Mouse (Mus musculus) midbrain, postnatal 0 days (tissue): ENCODE measurements around the gene Calcb. TPM values are rescaled to one million over a fixed set of nuclear protein-coding genes. Genes with fewer than 3 reads are reported as not detected.

Experiments
- ATAC-seq: fragments of 200-750 bp; cut with Nextera tagmentation; 2 replicates; pipeline ENCODE4 v1.8.0; 2017; ENCODE audit warnings: moderate number of reproducible peaks, mild to moderate bottlenecking, moderate TSS enrichment, moderate library complexity; ENCODE audit not compliant: low FRiP score
- DNase-seq: peaks from one replicate; pipeline ENCODE4 v3.0.0-alpha.2; 2015; ENCODE audit warnings: low spot score
- H3K27ac ChIP-seq: fragments of 300-500 bp; sonication (generic); 2 replicates; pipeline ENCODE4 v1.5.1; 2014; ENCODE audit warnings: low read depth, mild to moderate bottlenecking, low read length, mixed read lengths
- H3K27me3 ChIP-seq: fragments of 300-500 bp; sonication (generic); 2 replicates; pipeline ENCODE4 v1.6.1; 2014; ENCODE audit warnings: low read length, control low read depth, mixed read lengths; ENCODE audit not compliant: insufficient read depth
- H3K36me3 ChIP-seq: fragments of 300-500 bp; sonication (generic); 2 replicates; pipeline ENCODE4 v1.6.1; 2014; ENCODE audit warnings: low read length, control low read depth, mixed read lengths; ENCODE audit not compliant: insufficient read depth
- H3K4me1 ChIP-seq: fragments of 300-500 bp; sonication (generic); 2 replicates; pipeline ENCODE4 v1.6.1; 2014; ENCODE audit warnings: mild to moderate bottlenecking, control low read depth, antibody characterized with exemption, low read length, mixed read lengths; ENCODE audit not compliant: insufficient read depth
- H3K4me2 ChIP-seq: fragments of 300-500 bp; sonication (generic); 2 replicates; pipeline ENCODE4 v1.6.1; 2014; ENCODE audit warnings: low read depth, mild to moderate bottlenecking, low read length, mixed read lengths; ENCODE audit not compliant: poor library complexity, severe bottlenecking
- H3K4me3 ChIP-seq: fragments of 300-500 bp; sonication (generic); 2 replicates; pipeline ENCODE4 v1.5.1; 2014; ENCODE audit warnings: low read depth, mild to moderate bottlenecking, low read length, moderate library complexity
- H3K9ac ChIP-seq: fragments of 300-500 bp; sonication (generic); replicated peaks from 2 replicates; pipeline ENCODE4 v1.6.1; 2014; ENCODE audit warnings: mild to moderate bottlenecking, low read length, moderate library complexity, mixed read lengths; ENCODE audit not compliant: poor library complexity, severe bottlenecking
- H3K9me3 ChIP-seq: fragments of 300-500 bp; sonication (generic); 2 replicates; pipeline ENCODE4 v1.6.1; 2016; ENCODE audit warnings: low read length, control low read depth
- CTCF ChIP-seq: IDR thresholded peaks from 2 replicates; pipeline ENCODE4 v1.5.1; 2016; ENCODE audit warnings: antibody characterized with exemption, mild to moderate bottlenecking
- WGBS: fragments of 180-500 bp; shearing (Covaris S2); extraction: QIAGEN DNeasy Blood & Tissue Kit; methylation state at CpG from one replicate; pipeline ENCODE4 v1.1.7; 2014; 5-methylcytosine and 5-hydroxymethylcytosine counted together
- polyA plus RNA-seq: library from polyadenylated mRNA; unstranded; fragments of >200 nt; fragmentation: Nextera tagmentation; extraction: Ambion mirVana; gene quantifications from 2 replicates; pipeline ENCODE4 v1.2.1, GENCODE M21; 2015
- total RNA-seq: library from RNA; depleted of rRNA; stranded (reverse); fragments of >200 nt; gene quantifications from 2 replicates; pipeline ENCODE4 v1.2.3, GENCODE M21; 2014

Gene Calcb
- total and polyA plus RNA-seq, 2 experiments from 2014 or later = 0.60 to 0.70 TPM

DNA sequence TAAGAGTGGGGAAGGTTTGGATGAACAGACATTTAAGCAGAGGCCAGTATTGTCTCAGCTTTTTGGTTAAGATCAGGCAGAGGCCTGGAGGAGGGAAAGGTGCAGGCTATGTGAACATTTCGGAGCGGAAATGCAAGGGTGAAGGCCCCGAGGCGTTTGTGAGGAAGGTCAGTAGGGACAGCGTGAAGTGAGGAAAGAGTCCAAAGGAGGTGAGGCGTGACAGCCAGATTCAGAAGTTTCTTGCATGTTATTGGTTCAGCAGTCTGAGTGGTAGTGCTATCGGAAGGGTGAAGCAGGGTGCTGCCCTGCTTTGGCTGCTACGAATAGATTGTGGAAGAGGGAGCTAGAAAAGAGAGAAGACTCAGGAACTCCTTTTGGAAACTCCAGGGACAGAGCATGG, 36.2 kb downstream of the Calcb start:
- Histone ChIP-seq H3K9ac (no peak overlapping the region), H3K4me1 (no peaks in the 10 kb centered on the region), H3K27ac (no peak overlapping the region), H3K36me3 (no peaks in the 10 kb centered on the region), H3K4me3 (no peak overlapping the region), H3K4me2 (no peak overlapping the region), H3K9me3 (no peaks in the 10 kb centered on the region), H3K27me3 (no peaks in the 10 kb centered on the region)
- no peak for TF ChIP-seq CTCF
- DNase-seq (no peak), ATAC-seq (no peak)
- 87% methylated on average over 8 of the region's 8 CpGs for WGBS

DNA sequence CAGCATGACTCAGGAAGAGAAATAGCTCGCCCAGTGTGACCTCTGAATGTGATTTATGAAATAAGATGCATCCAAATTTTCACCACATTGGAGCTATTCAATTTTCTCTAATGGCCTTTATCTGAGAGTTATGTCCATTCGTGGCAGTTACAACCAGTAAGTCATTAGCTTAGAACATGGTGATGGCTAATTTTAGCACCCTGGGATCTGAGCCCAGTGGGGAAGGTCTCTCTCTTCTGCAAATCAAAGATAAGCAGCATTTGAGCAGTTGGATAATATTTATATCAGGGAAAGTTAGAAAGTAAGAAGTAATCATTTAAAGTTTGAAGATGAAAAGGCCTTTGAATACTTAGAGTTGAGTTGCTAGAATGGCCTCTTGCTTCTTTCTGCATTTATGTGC, 44.2 kb downstream of the Calcb start:
- Histone ChIP-seq H3K9me3 (no peaks in the 10 kb centered on the region), H3K27me3 (no peaks in the 10 kb centered on the region), H3K36me3 (no peaks in the 10 kb centered on the region), H3K4me1 (no peaks in the 10 kb centered on the region), H3K27ac (no peak overlapping the region), H3K9ac (no peak overlapping the region), H3K4me2 (no peak overlapping the region), H3K4me3 (no peak overlapping the region)
- DNase-seq (no peak), ATAC-seq (no peak)
- no peak for TF ChIP-seq CTCF
- WGBS = 74% methylated on average over 2 of the region's 2 CpGs

DNA sequence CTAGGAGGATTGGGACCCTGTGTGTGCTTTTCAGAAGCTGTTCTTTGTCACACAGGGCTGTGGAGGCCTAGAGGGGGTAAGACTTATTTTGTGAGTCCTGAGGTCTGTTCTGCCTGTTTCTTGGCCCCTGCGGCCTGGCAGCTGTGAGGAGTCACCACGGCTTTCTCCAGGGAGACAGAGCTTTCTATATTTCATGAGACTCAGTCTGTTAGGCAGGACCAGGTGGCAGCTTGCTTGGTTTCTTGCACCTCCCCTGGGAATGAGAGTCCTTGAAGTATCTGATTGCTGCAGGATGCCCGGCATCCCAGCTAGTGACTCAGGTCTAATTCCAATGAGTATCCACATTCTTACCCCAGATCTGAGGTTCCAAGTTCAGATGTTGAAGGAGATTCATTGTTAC, 46.8 kb downstream of the Calcb start:
- Histone ChIP-seq H3K36me3 (no peaks in the 10 kb centered on the region), H3K4me3 (no peak overlapping the region), H3K9ac (no peak overlapping the region), H3K27me3 (no peaks in the 10 kb centered on the region), H3K9me3 (no peaks in the 10 kb centered on the region), H3K27ac (no peak overlapping the region), H3K4me2 (no peak overlapping the region), H3K4me1 (no peaks in the 10 kb centered on the region)
- TF ChIP-seq CTCF = no peak
- ATAC-seq (no peak), DNase-seq (no peak)
- 74% methylated on average over 3 of the region's 3 CpGs for WGBS

DNA sequence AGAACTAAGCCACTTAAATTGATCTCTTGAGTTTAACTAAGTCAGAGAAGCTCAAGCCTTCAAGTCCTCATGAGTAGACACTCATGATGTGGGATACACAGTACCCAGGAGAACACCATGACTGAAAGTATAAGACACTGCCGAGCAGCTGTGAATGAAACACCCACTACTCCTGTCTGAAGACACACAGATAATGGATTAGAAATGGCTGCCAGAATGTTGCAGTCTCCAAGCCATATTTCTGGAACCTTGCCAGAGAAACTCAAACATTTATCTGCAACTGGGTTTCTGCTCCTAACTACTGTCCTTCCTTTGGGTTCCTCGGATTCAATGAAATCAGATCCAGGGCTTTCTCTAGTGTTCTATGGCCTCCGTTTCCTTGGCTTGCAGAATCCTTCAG, 48.1 kb downstream of the Calcb start:
- Histone ChIP-seq H3K27ac (no peak overlapping the region), H3K9me3 (no peaks in the 10 kb centered on the region), H3K27me3 (no peaks in the 10 kb centered on the region), H3K4me3 (no peak overlapping the region), H3K4me2 (no peak overlapping the region), H3K4me1 (no peaks in the 10 kb centered on the region), H3K9ac (no peak overlapping the region), H3K36me3 (no peaks in the 10 kb centered on the region)
- no peak for TF ChIP-seq CTCF
- 87% methylated on average over 3 of the region's 3 CpGs for WGBS
- DNase-seq = no peak
- no peak for ATAC-seq

DNA sequence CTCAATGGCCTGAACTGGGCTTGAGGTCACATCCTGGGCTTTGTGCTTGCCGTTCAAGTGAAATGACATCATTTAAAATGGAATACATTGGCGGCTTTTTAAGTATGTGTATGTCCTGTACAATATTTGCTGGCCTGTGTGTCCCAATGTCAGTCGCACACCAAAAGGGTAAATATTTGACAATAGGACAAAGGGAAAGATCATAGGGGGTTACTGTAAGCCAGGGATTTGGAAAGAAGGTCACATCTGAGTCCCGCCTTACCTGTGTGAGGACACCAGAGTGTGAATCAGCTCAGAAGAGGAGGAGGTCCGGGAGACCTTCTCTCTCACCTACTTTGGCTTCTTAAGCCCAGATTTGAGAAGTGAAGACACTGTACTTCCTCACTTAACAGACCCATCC, 50.1 kb downstream of the Calcb start:
- DNase-seq = no peak
- Histone ChIP-seq H3K9ac (no peak overlapping the region), H3K9me3 (no peaks in the 10 kb centered on the region), H3K27me3 (no peaks in the 10 kb centered on the region), H3K4me2 (no peak overlapping the region), H3K36me3 (no peaks in the 10 kb centered on the region), H3K4me3 (no peak overlapping the region), H3K27ac (no peak overlapping the region), H3K4me1 (no peaks in the 10 kb centered on the region)
- no peak for ATAC-seq
- no peak for TF ChIP-seq CTCF
- 91% methylated on average over 5 of the region's 5 CpGs for WGBS

DNA sequence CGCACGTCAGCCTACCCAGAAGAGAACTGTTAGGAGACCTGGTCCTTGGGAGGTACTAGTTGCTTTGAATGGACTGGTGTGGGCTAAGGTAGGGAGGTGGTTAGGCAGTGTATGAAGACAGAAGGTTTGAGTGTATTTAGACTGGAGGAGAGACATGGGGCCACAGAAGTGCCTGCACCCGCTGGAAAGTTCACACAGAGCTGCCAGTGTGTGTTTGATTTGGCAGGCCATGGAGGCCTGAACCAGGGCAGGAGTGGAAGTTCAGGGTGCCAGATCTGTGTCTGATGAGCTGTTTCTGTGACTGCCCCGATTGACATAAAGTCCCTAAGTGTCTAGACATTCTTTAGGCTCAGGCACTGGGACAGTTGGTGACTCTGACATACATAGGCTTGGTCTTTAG, 50.6 kb downstream of the Calcb start:
- no peak for TF ChIP-seq CTCF
- no peak overlapping the region for H3K27ac ChIP-seq
- H3K4me2 ChIP-seq = no peak overlapping the region
- H3K36me3 ChIP-seq = no peaks in the 10 kb centered on the region
- no peak for ATAC-seq
- H3K9ac ChIP-seq = no peak overlapping the region
- WGBS = 87% methylated on average over 4 of the region's 4 CpGs
- H3K4me3 ChIP-seq = no peak overlapping the region
- H3K27me3 ChIP-seq = no peaks in the 10 kb centered on the region
- no peaks in the 10 kb centered on the region for H3K4me1 ChIP-seq
- DNase-seq = no peak
- H3K9me3 ChIP-seq = no peaks in the 10 kb centered on the region

DNA sequence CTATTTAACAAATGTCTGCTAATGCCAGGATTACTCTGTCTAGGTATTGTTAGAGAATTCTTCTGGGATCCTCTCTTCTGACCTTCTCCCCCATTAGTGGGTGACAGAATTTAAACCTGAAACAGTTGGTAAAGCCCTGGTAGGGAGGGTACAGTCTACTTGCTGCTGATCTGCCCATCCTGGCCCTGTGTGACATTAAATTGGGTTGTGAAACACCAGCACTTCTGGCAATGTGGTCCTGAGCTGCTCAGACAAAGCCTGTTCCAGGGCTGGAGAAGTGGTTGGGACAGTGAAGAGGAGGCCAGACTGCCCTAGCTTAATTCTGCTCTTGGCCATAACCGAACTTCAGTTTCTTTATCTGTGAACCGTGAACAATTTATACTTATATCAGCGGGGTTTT, 52.1 kb downstream of the Calcb start:
- TF ChIP-seq CTCF = no peak
- ATAC-seq = no peak
- 95% methylated on average over 3 of the region's 3 CpGs for WGBS
- H3K4me3 ChIP-seq = no peak overlapping the region
- H3K9me3 ChIP-seq = no peaks in the 10 kb centered on the region
- H3K9ac ChIP-seq = no peak overlapping the region
- DNase-seq = no peak
- no peaks in the 10 kb centered on the region for H3K36me3 ChIP-seq
- H3K27ac ChIP-seq = no peak overlapping the region
- no peak overlapping the region for H3K4me2 ChIP-seq
- no peaks in the 10 kb centered on the region for H3K27me3 ChIP-seq
- no peaks in the 10 kb centered on the region for H3K4me1 ChIP-seq
